Mouse (Mus musculus): ENCODE measurements around the gene Sufu.

GRCm38 (mm10) chr19:46447911-46448310 lies 51.2 kb downstream of the Sufu start:
- TF ChIP-seq CTCF (IDR thresholded peaks at IDR 0.05; ENCODE audit: low read depth, low read length): no peak
- TF ChIP-seq GATA1 (IDR thresholded peaks at IDR 0.05; ENCODE audit: borderline replicate concordance, low read length): no peak
